ENCODE assay signal across 7 mouse cellular contexts in the genomic region with DNA sequence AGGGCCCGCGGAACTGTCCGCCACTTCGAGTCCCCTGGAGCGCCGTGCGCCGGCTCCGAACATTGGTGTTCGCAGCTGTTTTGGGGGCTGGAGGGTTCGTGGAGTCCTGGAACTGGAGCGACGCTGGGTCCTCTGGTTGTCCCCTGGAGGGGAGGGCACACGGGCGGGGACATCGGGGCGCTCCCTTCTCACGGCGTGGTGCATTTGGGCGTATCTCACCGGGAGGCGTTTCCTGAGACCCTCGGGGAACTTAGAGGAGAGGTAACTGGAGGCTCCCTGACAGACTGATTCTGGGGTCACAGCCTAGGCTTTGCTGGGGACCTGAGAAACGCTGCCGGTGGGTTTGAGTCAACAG. TPM values are rescaled to one million over a fixed set of nuclear protein-coding genes. Genes with fewer than 3 reads are reported as not detected.
A peak's percentile ranks its signal among the peaks of the same experiment; 100 is the strongest.
DNase-seq lines count a peak whose midpoint lies in the region; ATAC-seq and TF ChIP-seq lines count a peak whose summit lies in the region.

No protein-coding gene starts in this region.

- peak overlapping the region; percentile 56 for H3K4me3 ChIP-seq in lung, postnatal 0 days (ENCODE audit: low read depth, low read length)
- H3K4me3 ChIP-seq in forebrain, embryonic 12.5 days (replicated peaks): peak overlapping the region; percentile 68
- peak overlapping the region; percentile 73 for H3K4me3 ChIP-seq in limb, embryonic 14.5 days (replicated peaks; ENCODE audit: low read length)
- H3K4me3 ChIP-seq in stomach, embryonic 15.5 days (replicated peaks): peak overlapping the region; percentile 82

- no peak for TF ChIP-seq CTCF in lung, postnatal 0 days (IDR thresholded peaks at IDR 0.05)

- no peaks in the 10 kb centered on the region for H3K36me3 ChIP-seq in lung, postnatal 0 days (ENCODE audit: insufficient read depth, low read length)
- no peaks in the 10 kb centered on the region for H3K36me3 ChIP-seq in forebrain, embryonic 12.5 days (replicated peaks)
- H3K36me3 ChIP-seq in limb, embryonic 14.5 days (ENCODE audit: control insufficient read depth, insufficient read depth, low read length): no peaks in the 10 kb centered on the region
- no peaks in the 10 kb centered on the region for H3K36me3 ChIP-seq in stomach, embryonic 15.5 days

- H3K4me2 ChIP-seq in lung, postnatal 0 days (replicated peaks; ENCODE audit: low read depth, low read length): peak overlapping the region; percentile 89
- peak overlapping the region; percentile 92 for H3K4me2 ChIP-seq in forebrain, embryonic 12.5 days
- H3K4me2 ChIP-seq in limb, embryonic 14.5 days (replicated peaks; ENCODE audit: low read depth, low read length, severe bottlenecking): peak overlapping the region; percentile 82
- peak overlapping the region; percentile 95 for H3K4me2 ChIP-seq in stomach, embryonic 15.5 days

- DNase-seq in lung, postnatal 0 days (ENCODE audit: low spot score): no peak
- DNase-seq in lung, postnatal 25 days (ENCODE audit: low spot score): no peak
- no peak for DNase-seq in limb, embryonic 14.5 days (ENCODE audit: low spot score)
- DNase-seq in embryo, embryonic 10.5 days (ENCODE audit: low spot score): no peak
- DNase-seq in frontal cortex, postnatal 14 days (ENCODE audit: low spot score in 2 of 2): no peak

- peak; percentile 16; the same call in 1 of the 2 replicates for ATAC-seq in lung, postnatal 0 days
- no peak for ATAC-seq in forebrain, embryonic 12.5 days (ENCODE audit: low FRiP score)
- no peak for ATAC-seq in limb, embryonic 14.5 days (ENCODE audit: low FRiP score, low read depth)
- peak; percentile 42 for ATAC-seq in stomach, embryonic 15.5 days (ENCODE audit: insufficient read depth, low FRiP score, low read depth)

- TF ChIP-seq EP300 in lung, postnatal 0 days (IDR thresholded peaks at IDR 0.05): no peak

- H3K4me1 ChIP-seq in lung, postnatal 0 days (ENCODE audit: insufficient read depth, low read depth, low read length): 0 out of 2 replicates have a peak, but pooled peaks cover 3% of the 10 kb centered on the region
- peaks cover 15% of the 10 kb centered on the region for H3K4me1 ChIP-seq in forebrain, embryonic 12.5 days
- no peaks in the 10 kb centered on the region for H3K4me1 ChIP-seq in limb, embryonic 14.5 days (ENCODE audit: control insufficient read depth, insufficient read depth, low read length)
- H3K4me1 ChIP-seq in stomach, embryonic 15.5 days: peaks cover 10% of the 10 kb centered on the region; the same call in 1 of the 2 replicates

- H3K27me3 ChIP-seq in lung, postnatal 0 days (replicated peaks; ENCODE audit: insufficient read depth, low read length): 0 out of 2 replicates have a peak, but pooled peaks cover 4% of the 10 kb centered on the region
- H3K27me3 ChIP-seq in forebrain, embryonic 12.5 days: peaks cover 80% of the 10 kb centered on the region
- H3K27me3 ChIP-seq in limb, embryonic 14.5 days (ENCODE audit: control insufficient read depth, insufficient read depth, low read length): peaks cover 51% of the 10 kb centered on the region
- H3K27me3 ChIP-seq in stomach, embryonic 15.5 days (replicated peaks): peaks cover 40% of the 10 kb centered on the region

- WGBS in lung, postnatal 0 days: 0% methylated on average over 24 of the region's 25 CpGs
- under 1% methylated on average over 22 of the region's 25 CpGs for WGBS in forebrain, embryonic 12.5 days
- WGBS in limb, embryonic 14.5 days: under 1% methylated on average over 20 of the region's 25 CpGs
- WGBS in stomach, embryonic 15.5 days: under 1% methylated on average over 25 of the region's 25 CpGs

- no peak for TF ChIP-seq POLR2A in limb, embryonic 14.5 days (IDR thresholded peaks at IDR 0.05; ENCODE audit: borderline replicate concordance, extremely low read depth, insufficient read depth, insufficient read length)

- H3K9me3 ChIP-seq in lung, postnatal 0 days (ENCODE audit: low read length): no peaks in the 10 kb centered on the region
- no peaks in the 10 kb centered on the region for H3K9me3 ChIP-seq in forebrain, embryonic 12.5 days
- no peaks in the 10 kb centered on the region for H3K9me3 ChIP-seq in limb, embryonic 14.5 days (ENCODE audit: control insufficient read depth, low read length)
- H3K9me3 ChIP-seq in stomach, embryonic 15.5 days: no peaks in the 10 kb centered on the region

- peak overlapping the region; percentile 38; the same call in 1 of the 2 replicates for H3K27ac ChIP-seq in lung, postnatal 0 days (ENCODE audit: low read length)
- H3K27ac ChIP-seq in forebrain, embryonic 12.5 days: no peak overlapping the region
- H3K27ac ChIP-seq in limb, embryonic 14.5 days (replicated peaks; ENCODE audit: low read depth, low read length): no peak overlapping the region
- H3K27ac ChIP-seq in stomach, embryonic 15.5 days: no peak overlapping the region

- peak overlapping the region; percentile 29 for H3K9ac ChIP-seq in lung, postnatal 0 days (replicated peaks; ENCODE audit: low read depth)
- peak overlapping the region; percentile 49 for H3K9ac ChIP-seq in forebrain, embryonic 12.5 days
- H3K9ac ChIP-seq in limb, embryonic 14.5 days (ENCODE audit: low read depth, low read length, severe bottlenecking): peak overlapping the region; percentile 60
- H3K9ac ChIP-seq in stomach, embryonic 15.5 days: peak overlapping the region; percentile 19

RNA-seq across cellular contexts. Expression of a gene that starts 1.0 kb away (rescaled TPM):
- 5.1 and 5.2 TPM in 2 replicates for polyA plus RNA-seq in lung, postnatal 0 days (2015; fragmentation: Nextera tagmentation; extraction: Ambion mirVana)
- polyA plus RNA-seq in forebrain, embryonic 12.5 days (2016; fragmentation: Nextera tagmentation; extraction: Ambion mirVana): 0.53 and 0.74 TPM in 2 replicates
- 0.36 and 0.84 TPM in 2 replicates for polyA plus RNA-seq in limb, embryonic 14.5 days (2012; rRNA removed)
- 2.2 and 2.8 TPM in 2 replicates for polyA plus RNA-seq in limb, embryonic 14.5 days (2014; fragmentation: Nextera tagmentation; extraction: Ambion mirVana)
- polyA plus RNA-seq in stomach, embryonic 15.5 days (2015; fragmentation: Nextera tagmentation; extraction: Ambion mirVana): 8.7 and 9.6 TPM in 2 replicates

Comparison
In these comparisons a context has a peak if more than half of its experiments do, and no peak if none do; other contexts are left out.
1. ATAC-seq: peak in lung, postnatal 0 days (single experiment) and stomach, embryonic 15.5 days (single experiment); none in forebrain, embryonic 12.5 days (single experiment) and limb, embryonic 14.5 days (single experiment).
2. Peak in every context shown above with its lines, with median percentiles within 50 percentile points of each other: H3K4me2 ChIP-seq, H3K4me3 ChIP-seq and H3K9ac ChIP-seq.